Mouse (Mus musculus): ENCODE measurements at regions not wholly inside any gene's neighbourhood (a gene's known extent, or its start where the extent isn't known, plus 50 kb on each side); places are given as distances from the start of the nearest gene placed in this dataset.

- TF ChIP-seq GATA1 (IDR thresholded peaks at IDR 0.05; ENCODE audit: borderline replicate concordance, low read length) (no peak), FLI1 (IDR thresholded peaks at IDR 0.05; ENCODE audit: low read length) (no peak)
Observed at GRCm38 (mm10) chr12:106479878-106480194, 469.8 kb downstream of the Vrk1 start.
